Mouse (Mus musculus): ENCODE results near the gene B3gat2. TPM values are rescaled to one million over a fixed set of nuclear protein-coding genes. Genes with fewer than 3 reads are reported as not detected.

The B3gat2 gene
- polyA plus RNA-seq, 1 experiment from 2014 or later: 1.0 TPM

DNA sequence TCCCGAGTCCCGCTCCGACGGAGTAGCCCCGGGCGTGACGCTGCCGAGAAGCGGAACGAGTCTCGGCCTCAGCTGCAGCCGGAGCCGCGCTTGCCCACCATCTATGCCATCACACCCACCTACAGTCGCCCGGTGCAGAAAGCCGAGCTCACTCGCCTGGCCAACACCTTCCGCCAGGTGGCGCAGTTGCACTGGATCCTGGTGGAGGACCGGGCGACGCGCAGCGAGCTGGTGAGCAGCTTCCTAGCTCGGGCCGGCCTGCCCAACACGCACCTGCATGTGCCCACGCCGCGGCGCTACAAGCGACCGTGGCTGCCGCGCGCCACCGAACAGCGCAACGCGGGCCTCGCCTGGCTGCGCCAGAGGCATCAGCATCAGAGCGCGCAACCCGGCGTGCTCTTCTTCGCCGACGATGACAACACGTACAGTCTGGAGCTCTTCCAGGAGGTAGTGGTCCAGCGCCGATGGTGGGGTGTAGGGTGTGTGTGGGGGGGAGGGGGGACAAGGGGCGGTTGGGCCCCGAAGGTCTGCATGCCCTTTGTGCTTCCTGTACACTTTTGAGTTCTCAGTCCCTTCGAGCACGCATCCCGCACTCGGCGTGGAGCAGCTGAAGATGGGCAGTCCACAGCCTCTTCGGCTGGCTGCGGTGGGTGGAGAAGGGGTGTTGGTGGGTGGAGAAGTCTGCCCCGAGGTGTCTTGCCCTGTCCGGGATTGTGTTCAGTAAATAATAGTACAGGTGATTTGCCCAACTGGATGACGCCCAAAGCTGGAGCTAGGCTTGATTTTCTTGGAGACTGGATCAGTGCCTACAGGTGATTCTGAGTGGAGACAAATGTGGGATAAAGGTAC lies 1.5 kb downstream of the B3gat2 start:
- Histone ChIP-seq H3K4me1 (peaks cover 9% of the 10 kb centered on the region; the same call in 1 of the 2 replicates), H3K9me3 (no peaks in the 10 kb centered on the region), H3K9ac (peak overlapping the region; percentile 49), H3K27me3 (peaks cover 52% of the 10 kb centered on the region), H3K4me3 (peak overlapping the region; percentile 56), H3K4me2 (replicated peaks) (peak overlapping the region; percentile 99), H3K27ac (no peak overlapping the region), H3K36me3 (no peaks in the 10 kb centered on the region)
- 1% methylated on average over 65 of the region's 65 CpGs for WGBS
- peak; percentile 86 for ATAC-seq (ENCODE audit: insufficient number of reproducible peaks, insufficient read depth, low FRiP score, low TSS enrichment)

DNA sequence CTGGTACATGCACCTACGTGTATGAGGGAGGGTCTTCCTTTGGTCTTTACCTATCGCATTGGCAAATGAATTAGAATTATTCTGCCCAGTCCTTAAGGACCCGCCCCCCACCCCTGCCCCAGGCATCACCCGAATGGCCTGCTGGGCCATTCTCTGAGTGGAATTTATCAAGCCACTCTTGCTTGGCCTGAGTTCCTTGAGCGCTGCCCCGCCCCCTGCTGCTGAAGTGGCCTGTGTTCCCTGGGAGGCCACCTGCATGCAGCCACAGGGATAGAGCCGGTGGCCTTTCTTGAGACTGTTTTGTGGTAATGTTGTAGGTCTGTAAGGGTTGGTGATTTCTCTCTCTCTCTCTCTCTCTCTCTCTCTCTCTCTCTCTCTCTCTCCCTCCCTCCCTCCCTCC lies 2.2 kb downstream of the B3gat2 start:
- Histone ChIP-seq H3K4me1 (peaks cover 9% of the 10 kb centered on the region; the same call in 1 of the 2 replicates), H3K9ac (no peak overlapping the region), H3K27ac (no peak overlapping the region), H3K27me3 (peaks cover 52% of the 10 kb centered on the region), H3K4me3 (no peak overlapping the region; the same call in 1 of the 2 replicates), H3K4me2 (replicated peaks) (peak overlapping the region; percentile 99; the same call in 1 of the 2 replicates), H3K36me3 (no peaks in the 10 kb centered on the region), H3K9me3 (no peaks in the 10 kb centered on the region)
- 4% methylated on average over 7 of the region's 7 CpGs for WGBS
- ATAC-seq (ENCODE audit: insufficient number of reproducible peaks, insufficient read depth, low FRiP score, low TSS enrichment): no peak

DNA sequence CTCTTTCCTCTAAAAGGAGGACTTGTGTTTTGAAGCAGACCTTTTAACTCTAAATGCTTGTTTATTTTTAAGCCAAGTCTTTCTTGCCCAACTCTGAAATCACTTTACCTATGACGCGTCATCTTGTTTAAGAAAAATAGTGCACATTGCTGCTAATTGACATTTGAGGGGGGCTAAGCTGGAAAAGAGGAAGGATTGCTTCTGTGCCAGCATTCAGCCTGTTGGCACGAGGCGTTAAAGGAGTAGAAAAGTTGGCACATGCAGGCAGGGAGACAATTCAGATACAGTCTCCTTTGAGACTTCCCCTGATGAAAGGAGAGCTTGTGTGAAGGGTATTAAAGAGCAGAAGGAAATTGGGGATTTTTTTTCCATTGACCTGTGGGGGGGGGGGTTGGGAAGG lies 3.2 kb downstream of the B3gat2 start:
- Histone ChIP-seq H3K4me3 (no peak overlapping the region), H3K4me1 (peaks cover 9% of the 10 kb centered on the region; the same call in 1 of the 2 replicates), H3K36me3 (no peaks in the 10 kb centered on the region), H3K9me3 (no peaks in the 10 kb centered on the region), H3K4me2 (replicated peaks) (no peak overlapping the region), H3K27ac (no peak overlapping the region), H3K27me3 (peaks cover 43% of the 10 kb centered on the region), H3K9ac (no peak overlapping the region)
- no peak for ATAC-seq (ENCODE audit: insufficient number of reproducible peaks, insufficient read depth, low FRiP score, low TSS enrichment)
- 49% methylated on average over 4 of the region's 4 CpGs for WGBS

DNA sequence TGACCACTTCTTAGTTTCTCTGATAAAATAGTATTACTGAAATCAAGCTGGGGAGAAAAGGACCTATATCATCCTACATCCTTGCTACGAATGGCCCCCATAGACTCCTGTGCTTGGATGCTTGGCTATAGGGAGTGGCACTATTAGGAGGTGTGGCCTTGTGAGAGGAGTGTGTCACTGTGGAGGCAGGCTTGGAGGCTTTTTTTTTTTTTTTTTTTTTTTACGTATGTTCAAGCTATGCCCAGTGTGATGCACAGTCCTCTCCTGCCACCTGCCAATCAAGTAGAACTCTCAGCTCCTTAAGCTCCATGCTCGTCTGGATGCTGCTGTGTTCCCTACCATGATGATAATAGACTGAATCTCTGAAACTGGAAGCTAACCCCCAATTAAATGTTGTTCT lies 11.5 kb downstream of the B3gat2 start:
- no peak overlapping the region for H3K9ac ChIP-seq
- 61% methylated on average over 3 of the region's 3 CpGs for WGBS
- no peak for ATAC-seq (ENCODE audit: insufficient number of reproducible peaks, insufficient read depth, low FRiP score, low TSS enrichment)
- no peak overlapping the region for H3K4me3 ChIP-seq
- no peak overlapping the region for H3K27ac ChIP-seq
- no peaks in the 10 kb centered on the region for H3K4me1 ChIP-seq
- no peaks in the 10 kb centered on the region for H3K27me3 ChIP-seq
- no peaks in the 10 kb centered on the region for H3K36me3 ChIP-seq
- H3K4me2 ChIP-seq (replicated peaks): no peak overlapping the region
- no peaks in the 10 kb centered on the region for H3K9me3 ChIP-seq

DNA sequence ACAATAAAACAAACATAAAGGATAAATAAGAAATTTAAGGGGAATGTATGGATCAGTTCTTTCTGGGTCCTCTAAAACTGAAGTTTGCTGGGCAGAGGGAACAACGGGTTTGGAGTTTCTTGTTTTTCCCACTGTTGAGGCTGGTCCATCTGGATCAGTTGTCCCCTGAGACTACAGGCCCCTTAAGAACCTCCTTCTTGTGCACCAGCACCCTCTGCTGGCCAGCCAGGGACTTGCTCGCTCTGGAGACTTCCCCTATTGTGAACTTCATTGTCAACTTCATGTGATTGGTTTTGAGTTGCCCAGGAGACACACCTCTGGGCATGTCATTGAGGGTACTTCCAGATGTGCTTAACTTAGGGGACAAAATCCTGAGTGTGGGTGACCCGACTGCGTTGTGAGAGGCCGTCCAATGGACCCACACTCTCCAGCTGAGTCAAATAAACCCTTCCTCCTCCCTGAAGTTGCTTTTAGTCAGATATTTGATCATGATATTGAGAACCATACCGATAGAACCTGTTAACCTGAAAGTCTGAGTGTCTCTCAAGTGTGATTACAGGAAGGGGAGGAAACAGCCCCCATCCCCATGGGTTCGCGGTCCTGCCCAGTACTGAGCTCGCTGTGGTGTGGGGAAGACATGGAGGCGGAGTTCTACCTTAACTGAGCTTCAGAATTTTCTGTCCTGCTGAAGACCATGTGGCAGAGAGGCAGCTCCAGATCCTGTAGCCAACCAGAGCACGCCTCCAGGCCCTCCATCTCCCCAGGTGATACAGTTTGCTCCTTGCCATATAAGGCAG lies 31.4 kb downstream of the B3gat2 start:
- Histone ChIP-seq H3K27me3 (no peaks in the 10 kb centered on the region), H3K9me3 (no peaks in the 10 kb centered on the region), H3K36me3 (no peaks in the 10 kb centered on the region), H3K9ac (no peak overlapping the region), H3K4me3 (no peak overlapping the region), H3K4me2 (replicated peaks) (no peak overlapping the region), H3K4me1 (no peaks in the 10 kb centered on the region), H3K27ac (no peak overlapping the region)
- 48% methylated on average over 11 of the region's 11 CpGs for WGBS
- 0 out of 2 replicates have a peak, but pooled peaks have one; percentile 15 for ATAC-seq (ENCODE audit: insufficient number of reproducible peaks, insufficient read depth, low FRiP score, low TSS enrichment)

DNA sequence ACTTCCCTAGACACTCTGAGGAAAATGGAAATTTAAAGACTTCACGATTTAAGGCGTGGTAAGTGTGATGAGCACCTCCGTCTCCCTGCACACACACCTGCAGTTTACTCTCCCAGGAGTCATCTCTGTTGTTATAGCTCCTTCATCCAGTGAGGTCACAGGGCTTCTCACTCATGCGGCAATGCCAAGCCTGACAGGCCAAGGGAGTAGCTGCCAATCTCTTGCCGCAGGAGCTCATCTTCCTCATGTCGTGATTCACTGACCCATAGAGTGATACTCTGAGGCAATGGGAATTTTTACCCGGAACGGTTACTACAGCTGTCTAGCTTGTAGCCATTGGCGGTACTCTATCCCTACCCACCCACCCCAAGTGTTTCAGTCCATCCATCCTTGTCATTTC lies 36.8 kb downstream of the B3gat2 start:
- WGBS: 89% methylated on average over 9 of the region's 9 CpGs
- Histone ChIP-seq H3K4me1 (no peaks in the 10 kb centered on the region), H3K4me2 (replicated peaks) (no peak overlapping the region), H3K27me3 (no peaks in the 10 kb centered on the region), H3K9ac (no peak overlapping the region), H3K4me3 (no peak overlapping the region), H3K36me3 (no peaks in the 10 kb centered on the region), H3K9me3 (no peaks in the 10 kb centered on the region), H3K27ac (no peak overlapping the region)
- no peak for ATAC-seq (ENCODE audit: insufficient number of reproducible peaks, insufficient read depth, low FRiP score, low TSS enrichment)

DNA sequence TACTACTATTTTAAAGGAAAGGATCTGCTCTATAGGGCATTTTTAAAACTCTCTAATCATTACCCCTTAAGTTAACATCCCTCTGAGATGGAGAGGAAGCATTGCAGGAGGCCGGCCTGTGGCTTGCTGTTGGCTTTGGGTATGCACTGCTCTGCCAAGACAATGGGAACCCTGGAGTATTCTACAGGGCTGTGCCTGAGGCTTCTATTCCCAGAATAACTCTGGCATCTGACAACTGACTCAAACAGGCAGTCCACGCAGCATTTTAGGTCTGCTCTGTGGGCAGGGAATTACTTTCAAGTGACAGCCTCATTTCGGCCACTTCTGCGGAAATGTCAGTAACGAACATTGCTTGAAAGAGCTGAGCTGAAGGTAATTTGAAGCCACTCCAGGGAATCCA lies 60.1 kb downstream of the B3gat2 start:
- Histone ChIP-seq H3K27me3 (no peaks in the 10 kb centered on the region), H3K27ac (no peak overlapping the region), H3K36me3 (no peaks in the 10 kb centered on the region), H3K4me3 (no peak overlapping the region), H3K9ac (no peak overlapping the region), H3K9me3 (no peaks in the 10 kb centered on the region), H3K4me2 (replicated peaks) (no peak overlapping the region), H3K4me1 (no peaks in the 10 kb centered on the region)
- WGBS: 41% methylated on average over 5 of the region's 5 CpGs
- ATAC-seq (ENCODE audit: insufficient number of reproducible peaks, insufficient read depth, low FRiP score, low TSS enrichment): no peak

DNA sequence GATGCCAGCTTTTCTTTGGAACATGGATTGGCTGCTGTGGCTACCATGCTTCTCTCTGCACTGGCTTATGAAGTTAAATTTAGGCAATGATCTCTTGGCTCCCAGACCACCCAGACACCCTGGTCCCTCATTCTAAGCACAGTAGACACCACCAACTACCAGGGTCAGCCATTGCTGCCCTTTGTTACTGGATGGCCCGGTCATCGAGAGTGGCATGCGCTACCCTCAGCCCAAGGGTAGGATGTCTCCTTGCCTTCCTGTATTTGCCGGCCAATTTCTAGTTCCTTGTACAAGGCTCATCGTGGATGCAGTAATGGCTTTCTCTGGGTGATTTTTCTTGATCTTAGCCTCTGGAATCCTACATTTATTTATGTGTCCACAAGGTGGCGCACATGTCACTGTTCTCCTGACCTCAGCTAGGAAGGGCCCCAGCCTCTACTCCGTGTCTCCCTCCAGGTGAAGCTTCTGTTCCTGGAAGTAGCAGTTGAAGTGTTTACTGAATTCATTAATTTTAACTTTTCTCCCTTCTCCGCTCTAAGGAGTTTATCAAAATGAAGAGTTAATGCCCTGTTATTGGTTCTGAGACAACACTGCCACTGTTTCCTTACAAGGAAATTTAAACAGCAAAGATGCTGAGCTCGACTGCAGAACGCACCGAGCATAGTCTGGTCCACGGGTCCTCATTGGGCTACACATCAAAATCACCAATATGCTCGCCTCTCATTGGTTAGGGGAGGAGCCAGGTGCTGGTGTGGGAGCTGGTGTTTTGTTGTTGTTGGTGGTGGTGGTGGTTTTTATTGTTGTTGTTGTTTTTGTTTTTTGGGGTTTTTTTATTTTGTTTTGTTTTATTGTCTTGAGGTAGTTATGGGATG lies 65.6 kb downstream of the B3gat2 start:
- 41% methylated on average over 13 of the region's 13 CpGs for WGBS
- Histone ChIP-seq H3K27me3 (no peaks in the 10 kb centered on the region), H3K27ac (no peak overlapping the region), H3K9ac (no peak overlapping the region), H3K4me1 (no peaks in the 10 kb centered on the region), H3K9me3 (no peaks in the 10 kb centered on the region), H3K4me3 (no peak overlapping the region), H3K36me3 (no peaks in the 10 kb centered on the region), H3K4me2 (replicated peaks) (no peak overlapping the region)
- no peak for ATAC-seq (ENCODE audit: insufficient number of reproducible peaks, insufficient read depth, low FRiP score, low TSS enrichment)

DNA sequence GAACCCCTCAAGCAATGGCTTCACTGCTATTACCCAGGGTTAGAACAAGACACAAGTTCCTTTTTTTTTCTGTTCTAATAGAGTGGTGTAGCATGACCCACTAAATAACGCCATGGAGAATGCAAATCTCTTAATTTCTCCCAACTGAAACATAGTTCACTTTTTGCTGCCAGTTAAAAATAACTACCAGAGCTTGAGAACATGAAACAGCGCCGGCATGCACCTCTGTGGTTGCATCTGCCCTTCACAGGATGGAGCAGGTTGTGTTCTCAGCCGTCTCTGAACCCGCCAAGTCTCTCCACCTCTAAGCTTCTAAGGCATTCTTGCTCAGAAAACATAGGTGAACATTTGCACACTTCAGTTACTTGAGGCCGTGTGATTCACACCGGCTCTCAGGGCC lies 72.7 kb downstream of the B3gat2 start:
- no peak overlapping the region for H3K9ac ChIP-seq
- H3K36me3 ChIP-seq: no peaks in the 10 kb centered on the region
- ATAC-seq (ENCODE audit: insufficient number of reproducible peaks, insufficient read depth, low FRiP score, low TSS enrichment): no peak
- no peaks in the 10 kb centered on the region for H3K9me3 ChIP-seq
- H3K27me3 ChIP-seq: no peaks in the 10 kb centered on the region
- H3K4me1 ChIP-seq: no peaks in the 10 kb centered on the region
- 87% methylated on average over 7 of the region's 7 CpGs for WGBS
- H3K27ac ChIP-seq: no peak overlapping the region
- H3K4me2 ChIP-seq (replicated peaks): no peak overlapping the region
- no peak overlapping the region for H3K4me3 ChIP-seq

DNA sequence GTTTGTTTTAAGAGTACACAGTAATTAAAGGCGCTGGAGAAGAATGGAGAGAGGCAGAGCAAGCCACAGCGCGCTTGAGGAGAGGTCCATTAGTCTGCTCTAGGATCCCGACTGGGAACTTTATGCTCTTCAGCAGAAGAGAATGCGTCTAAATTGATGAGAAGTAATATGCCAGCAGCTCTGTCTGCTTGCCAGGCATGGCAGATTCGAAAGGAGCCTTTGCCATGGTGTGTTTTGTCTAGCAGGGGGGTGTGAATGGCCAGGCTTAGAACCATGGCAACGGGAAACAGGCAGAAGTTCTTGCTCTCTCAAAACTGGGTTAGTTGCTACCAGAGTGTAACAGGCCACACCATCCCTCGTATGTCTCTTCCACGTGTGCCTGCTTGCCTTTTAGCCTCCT lies 73.3 kb downstream of the B3gat2 start:
- Histone ChIP-seq H3K4me3 (no peak overlapping the region), H3K27me3 (no peaks in the 10 kb centered on the region), H3K36me3 (no peaks in the 10 kb centered on the region), H3K4me2 (replicated peaks) (no peak overlapping the region), H3K27ac (no peak overlapping the region), H3K4me1 (no peaks in the 10 kb centered on the region), H3K9ac (no peak overlapping the region), H3K9me3 (no peaks in the 10 kb centered on the region)
- no peak for ATAC-seq (ENCODE audit: insufficient number of reproducible peaks, insufficient read depth, low FRiP score, low TSS enrichment)
- 71% methylated on average over 9 of the region's 9 CpGs for WGBS

DNA sequence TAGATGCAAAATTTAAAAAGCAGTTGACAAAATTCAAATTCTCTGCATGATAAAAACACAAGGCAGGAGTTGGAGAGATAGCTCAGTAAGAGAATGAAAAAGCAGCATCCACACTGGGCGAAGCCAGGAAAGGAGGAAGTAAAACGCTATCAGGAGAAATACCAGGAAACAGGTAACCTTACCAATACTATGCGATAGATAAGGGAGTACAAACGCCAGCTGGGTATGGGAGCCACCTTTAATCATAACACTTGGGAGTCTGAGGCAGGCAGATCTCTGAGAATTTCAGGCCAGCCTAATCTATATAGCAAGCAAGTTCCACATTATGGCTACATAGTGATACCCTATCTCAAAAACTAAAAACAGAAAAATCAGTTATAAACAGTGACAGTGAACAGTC lies 75.1 kb downstream of the B3gat2 start:
- Histone ChIP-seq H3K4me1 (no peaks in the 10 kb centered on the region), H3K9me3 (no peaks in the 10 kb centered on the region), H3K4me3 (no peak overlapping the region), H3K9ac (no peak overlapping the region), H3K27me3 (no peaks in the 10 kb centered on the region), H3K4me2 (replicated peaks) (no peak overlapping the region), H3K27ac (no peak overlapping the region), H3K36me3 (no peaks in the 10 kb centered on the region)
- ATAC-seq (ENCODE audit: insufficient number of reproducible peaks, insufficient read depth, low FRiP score, low TSS enrichment): no peak
- 91% methylated on average over 4 of the region's 4 CpGs for whole genome bisulfite sequencing
